Mouse (Mus musculus) embryonic facial prominence, embryonic 14.5 days (tissue): ENCODE measurements around the gene Rbms1. TPM values are rescaled to one million over a fixed set of nuclear protein-coding genes. Genes with fewer than 3 reads are reported as not detected.
"Not testable (repeated sequence)": the region's sequence is repeated elsewhere in the genome, so short reads cannot be mapped to it uniquely, and the experiment has no call there.

Source experiments
- ATAC-seq: fragments of 200-750 bp; cut with Nextera tagmentation; 2 replicates; pipeline ENCODE4 v1.8.0; 2017; ENCODE audit warnings: low read depth, moderate number of reproducible peaks, moderate TSS enrichment
- DNase-seq: peaks from one replicate; pipeline ENCODE4 v3.0.0-alpha.2; 2015; ENCODE audit warnings: low spot score
- H3K27ac ChIP-seq: fragments of 300-500 bp; sonication (generic); replicated peaks from 2 replicates; pipeline ENCODE4 v1.5.1; 2014; ENCODE audit warnings: low read depth, mild to moderate bottlenecking, low read length, moderate library complexity
- H3K27me3 ChIP-seq: fragments of 300-500 bp; sonication (generic); replicated peaks from 2 replicates; pipeline ENCODE4 v1.6.1; 2014; ENCODE audit warnings: low read length; ENCODE audit not compliant: control insufficient read depth, insufficient read depth
- H3K36me3 ChIP-seq: fragments of 300-500 bp; sonication (generic); 2 replicates; pipeline ENCODE4 v1.6.1; 2014; ENCODE audit warnings: low read length, mixed read lengths; ENCODE audit not compliant: control insufficient read depth, insufficient read depth
- H3K4me1 ChIP-seq: fragments of 300-500 bp; sonication (generic); 2 replicates; pipeline ENCODE4 v1.6.1; 2014; ENCODE audit warnings: antibody characterized with exemption, low read length; ENCODE audit not compliant: control insufficient read depth, insufficient read depth
- H3K4me2 ChIP-seq: fragments of 300-500 bp; sonication (generic); 2 replicates; pipeline ENCODE4 v1.6.1; 2014; ENCODE audit warnings: low read depth, mild to moderate bottlenecking, low read length, moderate library complexity, mixed read lengths
- H3K4me3 ChIP-seq: fragments of 300-500 bp; sonication (generic); 2 replicates; pipeline ENCODE4 v1.5.1; 2014; ENCODE audit warnings: low read depth, mild to moderate bottlenecking, low read length
- H3K9ac ChIP-seq: fragments of 300-500 bp; sonication (generic); 2 replicates; pipeline ENCODE4 v1.6.1; 2014; ENCODE audit warnings: low read depth, mild to moderate bottlenecking, low read length, moderate library complexity, mixed read lengths
- H3K9me3 ChIP-seq: fragments of 300-500 bp; sonication (generic); 2 replicates; pipeline ENCODE4 v1.6.1; 2016; ENCODE audit warnings: low read length; ENCODE audit not compliant: control insufficient read depth
- WGBS: fragments of 180-500 bp; shearing (Covaris S2); extraction: QIAGEN DNeasy Blood & Tissue Kit; methylation state at CpG from one replicate; pipeline ENCODE4 v1.1.7; 2014; 5-methylcytosine and 5-hydroxymethylcytosine counted together
- polyA plus RNA-seq: library from polyadenylated mRNA; unstranded; fragments of >200 nt; fragmentation: Nextera tagmentation; extraction: Ambion mirVana; gene quantifications from 2 replicates; pipeline ENCODE4 v1.2.1, GENCODE M21; 2014

Rbms1 gene
- polyA plus RNA-seq, 1 experiment from 2014 or later = 101 TPM

DNA sequence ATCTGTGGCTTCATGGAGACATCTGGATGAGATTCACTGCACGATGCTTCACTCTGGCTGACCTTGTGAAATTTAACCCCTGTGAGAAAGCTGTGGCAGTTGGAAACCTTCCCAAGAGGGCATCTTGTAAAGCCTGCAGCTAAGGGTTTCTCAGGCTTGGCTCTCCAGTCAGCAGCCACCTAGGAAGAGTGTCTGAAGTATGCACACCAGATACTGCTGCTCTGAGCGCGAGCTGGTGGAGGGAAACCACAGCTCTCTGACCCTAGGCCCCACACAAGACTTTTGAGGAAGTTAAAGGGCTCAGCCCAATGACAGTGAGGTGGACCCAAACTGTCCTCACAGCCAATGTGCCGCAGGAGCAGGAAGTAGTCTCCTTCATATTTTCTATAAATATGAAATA, 120.0 kb downstream of the Rbms1 start:
- peaks cover 20% of the 10 kb centered on the region for H3K4me1 ChIP-seq
- H3K4me3 ChIP-seq = no peak overlapping the region
- H3K36me3 ChIP-seq = peaks cover 16% of the 10 kb centered on the region; the same call in 1 of the 2 replicates
- ATAC-seq (peak; percentile 58), DNase-seq (peak; percentile 70)
- WGBS = 33% methylated on average over 4 of the region's 4 CpGs
- H3K4me2 ChIP-seq = no peak overlapping the region
- H3K27ac ChIP-seq = 0 out of 2 replicates have a peak overlapping the region, but pooled peaks have one; percentile 13
- no peaks in the 10 kb centered on the region for H3K27me3 ChIP-seq
- H3K9ac ChIP-seq = no peak overlapping the region
- no peaks in the 10 kb centered on the region for H3K9me3 ChIP-seq

DNA sequence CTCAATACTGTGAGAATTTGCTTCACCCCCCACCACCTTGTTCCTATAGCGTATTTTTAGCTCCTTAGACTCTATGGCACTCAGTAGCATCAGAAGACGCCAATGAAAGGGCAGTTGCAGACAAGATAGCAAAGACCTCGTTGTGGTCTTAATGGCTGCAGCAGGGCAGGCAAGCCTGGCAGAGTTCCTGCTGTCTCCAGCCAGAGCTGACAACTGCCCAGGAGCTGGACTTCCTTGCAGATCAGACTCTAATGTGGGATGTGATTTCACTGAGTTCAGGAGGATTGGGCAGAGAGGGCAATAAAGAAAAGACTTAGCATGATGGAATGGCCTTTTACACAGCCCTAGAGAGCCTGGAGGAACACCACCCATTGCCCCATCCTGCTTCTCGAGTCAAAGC, 122.1 kb downstream of the Rbms1 start:
- ATAC-seq (no peak), DNase-seq (no peak)
- Histone ChIP-seq H3K27ac (no peak overlapping the region), H3K4me2 (no peak overlapping the region), H3K27me3 (no peaks in the 10 kb centered on the region), H3K36me3 (peaks cover 16% of the 10 kb centered on the region; the same call in 1 of the 2 replicates), H3K4me1 (peaks cover 35% of the 10 kb centered on the region), H3K4me3 (no peak overlapping the region), H3K9ac (no peak overlapping the region), H3K9me3 (no peaks in the 10 kb centered on the region)
- WGBS = 75% methylated on average over 4 of the region's 4 CpGs

DNA sequence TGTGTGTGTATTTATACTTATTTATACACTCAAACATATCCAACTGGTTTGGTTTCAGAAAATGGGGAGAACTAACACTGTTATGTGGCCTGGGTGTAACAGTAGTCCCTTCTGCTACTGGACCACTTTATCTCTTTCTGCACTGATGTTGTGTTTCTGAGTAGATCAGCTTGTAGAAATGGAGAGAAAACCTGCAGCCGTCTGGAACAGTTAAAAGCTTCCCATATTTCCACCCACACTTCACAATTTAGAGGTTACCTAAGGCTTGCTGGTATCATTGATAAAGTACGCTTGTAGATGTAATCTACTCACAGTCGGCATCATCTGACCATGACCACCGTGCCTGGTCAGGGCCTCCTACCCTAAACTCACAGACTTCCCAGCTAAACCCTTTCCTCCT, 123.5 kb downstream of the Rbms1 start:
- DNase-seq (no peak), ATAC-seq (no peak)
- Histone ChIP-seq H3K27ac (no peak overlapping the region), H3K4me2 (no peak overlapping the region), H3K27me3 (no peaks in the 10 kb centered on the region), H3K9me3 (no peaks in the 10 kb centered on the region), H3K4me1 (peaks cover 35% of the 10 kb centered on the region), H3K4me3 (no peak overlapping the region), H3K36me3 (peaks cover 16% of the 10 kb centered on the region; the same call in 1 of the 2 replicates), H3K9ac (no peak overlapping the region)
- 84% methylated on average over 4 of the region's 4 CpGs for WGBS

- peaks cover 37% of the 10 kb centered on the region for H3K4me1 ChIP-seq
- WGBS = 81% methylated on average over 5 of the region's 5 CpGs
- H3K4me2 ChIP-seq = no peak overlapping the region
- no peaks in the 10 kb centered on the region for H3K27me3 ChIP-seq
- H3K4me3 ChIP-seq = no peak overlapping the region
- no peak overlapping the region for H3K9ac ChIP-seq
- H3K9me3 ChIP-seq = no peaks in the 10 kb centered on the region
- H3K36me3 ChIP-seq = peaks cover 16% of the 10 kb centered on the region; the same call in 1 of the 2 replicates
- ATAC-seq = no peak
- H3K27ac ChIP-seq = 0 out of 2 replicates have a peak overlapping the region, but pooled peaks have one; percentile 4
- DNase-seq = no peak
These were observed 124.1 kb downstream of the Rbms1 start for GRCm38 (mm10) chr2:60838856-60839255.

DNA sequence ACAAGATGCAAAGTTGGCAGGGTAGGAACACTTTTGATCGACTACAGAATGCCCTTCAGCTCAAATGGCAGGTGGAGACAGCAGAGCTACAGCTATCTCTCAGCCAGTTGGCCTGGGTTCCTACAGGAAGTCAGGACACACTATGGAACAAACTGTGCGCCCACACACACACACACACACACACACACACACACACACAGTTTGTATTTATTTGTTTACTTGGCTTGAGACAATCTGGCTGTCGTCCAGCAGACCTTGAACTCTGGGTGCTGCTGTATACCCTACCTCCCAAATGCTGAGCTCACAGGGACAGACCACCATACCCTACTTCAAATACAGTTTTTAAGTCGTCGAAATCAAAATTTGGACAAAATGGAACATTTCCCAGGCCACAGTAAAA, 125.4 kb downstream of the Rbms1 start:
- H3K9ac ChIP-seq = no peak overlapping the region
- no peak for ATAC-seq
- no peaks in the 10 kb centered on the region for H3K27me3 ChIP-seq
- H3K4me2 ChIP-seq = no peak overlapping the region
- DNase-seq = no peak
- 73% methylated on average over 5 of the region's 5 CpGs for WGBS
- no peak overlapping the region for H3K27ac ChIP-seq
- H3K4me1 ChIP-seq = peaks cover 27% of the 10 kb centered on the region
- no peaks in the 10 kb centered on the region for H3K9me3 ChIP-seq
- H3K4me3 ChIP-seq = no peak overlapping the region
- peaks cover 16% of the 10 kb centered on the region; the same call in 1 of the 2 replicates for H3K36me3 ChIP-seq

GRCm38 (mm10) chr2:60836237-60836636, 126.8 kb downstream of the Rbms1 start:
- peaks cover 24% of the 10 kb centered on the region for H3K4me1 ChIP-seq
- ATAC-seq (peak; percentile 42; the same call in 1 of the 2 replicates), DNase-seq (no peak)
- H3K4me3 ChIP-seq = no peak overlapping the region
- 90% methylated on average over 7 of the region's 7 CpGs for WGBS
- H3K36me3 ChIP-seq = peaks cover 7% of the 10 kb centered on the region; the same call in 1 of the 2 replicates
- H3K27ac ChIP-seq = no peak overlapping the region
- H3K9me3 ChIP-seq = no peaks in the 10 kb centered on the region
- no peak overlapping the region for H3K9ac ChIP-seq
- no peaks in the 10 kb centered on the region for H3K27me3 ChIP-seq
- H3K4me2 ChIP-seq = no peak overlapping the region

- DNase-seq (peak; percentile 59), ATAC-seq (no peak)
- Histone ChIP-seq H3K9me3 (no peaks in the 10 kb centered on the region), H3K4me2 (no peak overlapping the region), H3K36me3 (no peaks in the 10 kb centered on the region), H3K27ac (no peak overlapping the region), H3K27me3 (no peaks in the 10 kb centered on the region), H3K9ac (no peak overlapping the region), H3K4me3 (no peak overlapping the region), H3K4me1 (peaks cover 20% of the 10 kb centered on the region)
- whole genome bisulfite sequencing = 58% methylated on average over 7 of the region's 7 CpGs
These were observed 128.7 kb downstream of the Rbms1 start for GRCm38 (mm10) chr2:60834293-60834692.

DNA sequence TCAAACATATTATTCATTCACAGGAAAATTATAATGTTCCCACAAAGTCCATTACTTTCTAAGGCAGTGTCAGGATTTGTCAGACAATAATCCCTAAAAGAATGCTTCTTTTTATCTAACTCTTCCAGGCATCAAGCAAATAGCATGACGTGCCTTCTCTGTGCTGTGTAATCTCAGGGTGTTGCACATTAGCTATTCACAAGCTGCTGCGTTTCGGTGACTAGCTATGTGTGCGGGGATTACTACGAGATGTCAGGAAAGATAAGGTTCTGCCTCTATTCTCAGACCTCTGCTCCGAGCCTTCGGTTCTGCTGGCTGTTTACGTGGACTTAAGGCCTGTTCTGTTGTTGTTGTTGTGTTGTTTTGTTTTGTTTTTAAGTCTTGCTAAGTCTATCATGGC, 130.7 kb downstream of the Rbms1 start:
- DNase-seq (no peak), ATAC-seq (no peak)
- Histone ChIP-seq H3K36me3 (no peaks in the 10 kb centered on the region), H3K27ac (no peak overlapping the region), H3K27me3 (no peaks in the 10 kb centered on the region), H3K4me2 (no peak overlapping the region), H3K9me3 (no peaks in the 10 kb centered on the region), H3K4me1 (peaks cover 22% of the 10 kb centered on the region), H3K9ac (no peak overlapping the region), H3K4me3 (no peak overlapping the region)
- 74% methylated on average over 8 of the region's 8 CpGs for WGBS

DNA sequence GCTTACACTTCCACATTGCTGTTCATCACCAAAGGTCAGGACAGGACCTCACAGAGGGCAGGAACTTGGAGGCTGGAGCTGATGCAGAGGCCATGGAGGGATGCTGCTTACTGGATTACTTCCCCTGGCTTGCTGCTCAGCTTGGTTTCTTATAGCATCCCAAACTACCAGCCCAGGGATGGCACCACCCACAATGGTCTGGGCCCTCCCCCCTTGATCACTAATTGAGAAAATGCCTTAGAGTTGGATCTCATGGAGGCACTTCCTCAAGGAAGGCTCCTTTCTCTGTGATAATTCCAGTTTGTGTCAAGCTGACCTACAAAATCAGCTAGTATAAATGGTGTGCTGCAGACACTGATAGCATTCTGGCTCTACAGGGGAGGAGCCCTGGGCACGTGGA, 132.5 kb downstream of the Rbms1 start:
- ATAC-seq, H3K27me3 ChIP-seq, DNase-seq, H3K27ac ChIP-seq, H3K9ac ChIP-seq, H3K4me3 ChIP-seq, H3K4me2 ChIP-seq, H3K9me3 ChIP-seq, H3K36me3 ChIP-seq: not testable (repeated sequence)
- peaks cover 28% of the 10 kb centered on the region for H3K4me1 ChIP-seq
- WGBS = 78% methylated on average over 1 of the region's 1 CpGs
